Mouse (Mus musculus) liver, embryonic 11.5 days (tissue): ENCODE results near the gene Cdh23. TPM values are rescaled to one million over a fixed set of nuclear protein-coding genes. Genes with fewer than 3 reads are reported as not detected.

Experiments
- ATAC-seq: fragments of 200-750 bp; cut with Nextera tagmentation; replicated peaks from 2 replicates; pipeline ENCODE4 v1.8.0; 2017; ENCODE audit warnings: moderate number of reproducible peaks, mild to moderate bottlenecking, moderate TSS enrichment, moderate library complexity; ENCODE audit not compliant: low FRiP score
- DNase-seq: peaks from one replicate; pipeline ENCODE4 v3.0.0-alpha.2; 2017; ENCODE audit warnings: low spot score
- H3K27ac ChIP-seq: fragments of 300-500 bp; sonication (generic); 2 replicates; pipeline ENCODE4 v1.5.1; 2014; ENCODE audit warnings: mild to moderate bottlenecking, low read depth, low read length, control low read depth
- H3K27me3 ChIP-seq: fragments of 300-500 bp; sonication (generic); replicated peaks from 2 replicates; pipeline ENCODE4 v1.6.1; 2014; ENCODE audit warnings: low read length, mixed read lengths; ENCODE audit not compliant: control insufficient read depth, insufficient read depth
- H3K36me3 ChIP-seq: fragments of 300-500 bp; sonication (generic); 2 replicates; pipeline ENCODE4 v1.6.1; 2014; ENCODE audit warnings: mild to moderate bottlenecking, low read length, moderate library complexity, mixed read lengths; ENCODE audit not compliant: control insufficient read depth, insufficient read depth
- H3K4me1 ChIP-seq: fragments of 300-500 bp; sonication (generic); replicated peaks from 2 replicates; pipeline ENCODE4 v1.6.1; 2014; ENCODE audit warnings: low read length, mixed read lengths; ENCODE audit not compliant: control insufficient read depth, insufficient read depth
- H3K4me2 ChIP-seq: fragments of 300-500 bp; sonication (generic); 2 replicates; pipeline ENCODE4 v1.6.1; 2014; ENCODE audit warnings: mild to moderate bottlenecking, control low read depth, moderate library complexity
- H3K4me3 ChIP-seq: fragments of 300-500 bp; sonication (generic); 2 replicates; pipeline ENCODE4 v1.5.1; 2014; ENCODE audit warnings: low read depth, low read length, control low read depth
- H3K9ac ChIP-seq: fragments of 300-500 bp; sonication (generic); 2 replicates; pipeline ENCODE4 v1.6.1; 2014; ENCODE audit warnings: low read depth, low read length, control low read depth
- H3K9me3 ChIP-seq: fragments of 300-500 bp; sonication (generic); 2 replicates; pipeline ENCODE4 v1.6.1; 2016; ENCODE audit warnings: low read length, inconsistent platforms, mixed read lengths; ENCODE audit not compliant: control insufficient read depth
- WGBS: fragments of 180-500 bp; shearing (Covaris S2); extraction: QIAGEN DNeasy Blood & Tissue Kit; methylation state at CpG from one replicate; pipeline ENCODE4 v1.1.7; 2014; 5-methylcytosine and 5-hydroxymethylcytosine counted together
- polyA plus RNA-seq: library from polyadenylated mRNA; unstranded; fragments of >200 nt; fragmentation: Nextera tagmentation; extraction: Ambion mirVana; gene quantifications from 2 replicates; pipeline ENCODE4 v1.2.1, GENCODE M21; 2014

Gene Cdh23
- polyA plus RNA-seq, 1 experiment from 2014 or later: 0.80 TPM

GRCm38 (mm10) chr10:60639291-60639690 is 57.0 kb downstream of the Cdh23 start:
- Histone ChIP-seq H3K27me3 (no peaks in the 10 kb centered on the region), H3K4me2 (no peak overlapping the region), H3K36me3 (no peaks in the 10 kb centered on the region), H3K4me3 (no peak overlapping the region), H3K9ac (no peak overlapping the region), H3K4me1 (no peaks in the 10 kb centered on the region), H3K9me3 (no peaks in the 10 kb centered on the region), H3K27ac (no peak overlapping the region)
- no peak for DNase-seq
- ATAC-seq: no peak
- 60% methylated on average over 9 of the region's 9 CpGs for WGBS

- Histone ChIP-seq H3K27me3 (no peaks in the 10 kb centered on the region), H3K4me1 (no peaks in the 10 kb centered on the region), H3K4me2 (no peak overlapping the region), H3K27ac (no peak overlapping the region), H3K9me3 (no peaks in the 10 kb centered on the region), H3K4me3 (no peak overlapping the region), H3K9ac (no peak overlapping the region), H3K36me3 (no peaks in the 10 kb centered on the region)
- DNase-seq: no peak
- WGBS: 28% methylated on average over 13 of the region's 13 CpGs
- no peak for ATAC-seq
Observed at GRCm38 (mm10) chr10:60635568-60636295, 60.6 kb downstream of the Cdh23 start.

- no peak for DNase-seq
- no peak overlapping the region for H3K9ac ChIP-seq
- no peaks in the 10 kb centered on the region for H3K27me3 ChIP-seq
- WGBS: 62% methylated on average over 9 of the region's 9 CpGs
- H3K4me3 ChIP-seq: no peak overlapping the region
- ATAC-seq: no peak
- H3K9me3 ChIP-seq: no peaks in the 10 kb centered on the region; the same call in 1 of the 2 replicates
- no peaks in the 10 kb centered on the region for H3K36me3 ChIP-seq
- H3K27ac ChIP-seq: no peak overlapping the region
- H3K4me1 ChIP-seq: no peaks in the 10 kb centered on the region
- no peak overlapping the region for H3K4me2 ChIP-seq
Observed at GRCm38 (mm10) chr10:60634391-60634790, 61.9 kb downstream of the Cdh23 start.

GRCm38 (mm10) chr10:60626086-60626485 is 70.2 kb downstream of the Cdh23 start:
- H3K4me1 ChIP-seq: no peaks in the 10 kb centered on the region
- no peak overlapping the region for H3K4me2 ChIP-seq
- ATAC-seq: no peak
- no peaks in the 10 kb centered on the region; the same call in 1 of the 2 replicates for H3K9me3 ChIP-seq
- no peak overlapping the region for H3K9ac ChIP-seq
- H3K36me3 ChIP-seq: no peaks in the 10 kb centered on the region
- H3K4me3 ChIP-seq: no peak overlapping the region
- H3K27ac ChIP-seq: no peak overlapping the region
- no peaks in the 10 kb centered on the region for H3K27me3 ChIP-seq
- no peak for DNase-seq
- 65% methylated on average over 5 of the region's 5 CpGs for WGBS

- Histone ChIP-seq H3K27me3 (no peaks in the 10 kb centered on the region), H3K4me3 (no peak overlapping the region), H3K36me3 (no peaks in the 10 kb centered on the region), H3K9me3 (no peaks in the 10 kb centered on the region; the same call in 1 of the 2 replicates), H3K9ac (no peak overlapping the region), H3K4me2 (no peak overlapping the region), H3K27ac (no peak overlapping the region), H3K4me1 (no peaks in the 10 kb centered on the region)
- ATAC-seq (no peak), DNase-seq (no peak)
- 73% methylated on average over 3 of the region's 3 CpGs for WGBS
Observed at GRCm38 (mm10) chr10:60625511-60625910, 70.8 kb downstream of the Cdh23 start.

GRCm38 (mm10) chr10:60624945-60625344 is 71.3 kb downstream of the Cdh23 start:
- Histone ChIP-seq H3K36me3 (no peaks in the 10 kb centered on the region), H3K4me2 (no peak overlapping the region), H3K4me3 (no peak overlapping the region), H3K27ac (no peak overlapping the region), H3K9ac (no peak overlapping the region), H3K4me1 (no peaks in the 10 kb centered on the region), H3K27me3 (no peaks in the 10 kb centered on the region), H3K9me3 (no peaks in the 10 kb centered on the region; the same call in 1 of the 2 replicates)
- WGBS: 51% methylated on average over 3 of the region's 3 CpGs
- DNase-seq (no peak), ATAC-seq (no peak)

GRCm38 (mm10) chr10:60624217-60624708 is 72.0 kb downstream of the Cdh23 start:
- ATAC-seq (no peak), DNase-seq (no peak)
- no peak overlapping the region for H3K27ac ChIP-seq
- no peak overlapping the region for H3K4me3 ChIP-seq
- no peaks in the 10 kb centered on the region for H3K36me3 ChIP-seq
- H3K9ac ChIP-seq: no peak overlapping the region
- H3K27me3 ChIP-seq: no peaks in the 10 kb centered on the region
- WGBS: 55% methylated on average over 14 of the region's 14 CpGs
- no peaks in the 10 kb centered on the region for H3K4me1 ChIP-seq
- no peaks in the 10 kb centered on the region; the same call in 1 of the 2 replicates for H3K9me3 ChIP-seq
- H3K4me2 ChIP-seq: no peak overlapping the region

GRCm38 (mm10) chr10:60622836-60623235 is 73.5 kb downstream of the Cdh23 start:
- DNase-seq: no peak
- no peaks in the 10 kb centered on the region for H3K36me3 ChIP-seq
- no peak overlapping the region for H3K4me2 ChIP-seq
- no peak overlapping the region for H3K4me3 ChIP-seq
- no peak overlapping the region for H3K27ac ChIP-seq
- 64% methylated on average over 12 of the region's 12 CpGs for WGBS
- no peaks in the 10 kb centered on the region for H3K4me1 ChIP-seq
- H3K27me3 ChIP-seq: no peaks in the 10 kb centered on the region
- H3K9ac ChIP-seq: no peak overlapping the region
- no peaks in the 10 kb centered on the region for H3K9me3 ChIP-seq
- ATAC-seq: no peak
